Mouse (Mus musculus) thymus, adult 18-20 months (tissue): ENCODE measurements around the gene Nhp2.

Experiments used
- DNase-seq, 2 experiments: peaks; one replicate each; pipeline ENCODE4 v3.0.0; 2022; ENCODE audit warnings: mixed read lengths in 2 of 2

Gene Nhp2

DNA sequence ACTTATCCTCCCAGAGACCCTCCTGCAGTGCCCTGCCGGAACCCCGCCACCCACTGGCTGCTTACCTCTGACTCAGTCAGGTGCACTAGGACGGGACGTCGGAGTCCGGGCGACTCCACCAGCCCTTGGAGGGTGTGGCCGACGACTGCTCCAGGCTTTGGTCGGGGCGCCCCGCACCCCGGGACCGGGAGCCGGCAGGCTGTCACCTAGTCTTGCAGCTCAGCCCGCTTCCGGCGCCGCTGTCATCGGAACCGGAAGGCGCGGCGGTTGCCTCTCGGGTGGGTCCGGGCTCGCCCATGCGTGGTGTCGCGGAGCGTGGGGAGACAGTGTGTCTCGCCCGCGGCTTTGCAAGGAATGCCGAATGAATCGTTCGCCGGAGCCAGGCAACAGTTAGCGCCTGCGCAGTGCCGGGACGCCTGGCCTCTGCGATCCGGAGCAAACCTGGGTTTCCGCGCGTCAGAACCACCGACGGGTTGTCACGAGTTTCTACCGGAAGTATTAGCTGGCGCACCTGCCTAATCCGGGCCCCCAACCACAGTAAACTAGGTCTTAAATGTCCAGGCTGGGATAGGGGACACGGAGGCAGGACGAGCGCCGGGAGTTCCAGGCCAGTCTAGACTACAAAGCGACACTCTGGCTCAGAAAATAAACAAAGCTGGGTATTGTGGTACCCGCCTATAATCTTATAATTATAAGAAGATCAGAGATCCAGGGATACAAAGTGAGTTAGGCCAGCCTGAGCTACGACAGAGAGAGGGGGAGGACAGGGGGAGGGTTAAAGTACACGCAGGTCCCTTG, 16.2 kb downstream of the Nhp2 start, which contains the start of gene Rmnd5b:
Rmnd5b (minus strand) TSS at position 372 of the 798 bp plus-strand sequence.
- DNase-seq: peak; percentile 74 to 85

DNA sequence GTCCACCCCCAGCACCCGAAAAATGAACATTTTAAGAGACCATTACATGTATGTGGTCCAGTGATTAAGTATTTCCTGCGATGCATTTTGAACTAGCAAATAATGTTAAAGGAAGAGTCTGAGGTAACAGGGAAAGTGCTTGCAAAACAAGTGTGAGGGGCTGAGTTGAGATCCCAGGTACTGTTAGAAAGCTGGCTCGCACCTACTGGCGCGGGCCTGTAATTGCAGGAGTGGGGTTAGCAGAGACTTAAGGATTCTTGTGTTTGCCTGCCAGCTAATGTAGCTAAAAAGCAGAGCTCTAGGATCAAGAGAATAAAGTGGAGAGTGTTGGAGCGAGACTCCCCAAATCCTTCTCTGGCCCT, 16.8 kb downstream of the Nhp2 start:
- DNase-seq: peak; percentile 67 to 74

DNA sequence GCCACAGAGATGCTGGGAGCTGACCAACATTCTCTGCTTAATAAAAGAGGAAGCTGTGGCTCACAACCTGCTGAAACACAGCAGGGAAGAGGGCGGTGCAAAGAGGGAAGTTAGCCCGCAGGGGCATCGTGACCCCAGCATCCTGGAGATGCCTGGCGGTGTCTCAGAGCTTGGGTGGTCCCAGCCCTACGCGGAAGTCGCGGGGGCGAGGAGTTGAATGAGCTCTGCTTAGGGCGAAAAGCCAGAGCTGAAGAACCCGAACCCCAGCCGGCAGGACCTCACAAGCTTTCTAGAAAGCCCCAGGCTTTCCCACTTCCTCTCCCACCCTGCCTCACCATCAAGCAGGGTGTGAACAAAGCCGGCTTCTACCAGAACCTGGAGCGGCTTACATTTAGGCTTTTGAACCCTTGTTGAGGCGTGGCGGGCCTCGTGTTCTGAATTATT, 18.5 kb downstream of the Nhp2 start:
- DNase-seq: peak; percentile 66 to 80

DNA sequence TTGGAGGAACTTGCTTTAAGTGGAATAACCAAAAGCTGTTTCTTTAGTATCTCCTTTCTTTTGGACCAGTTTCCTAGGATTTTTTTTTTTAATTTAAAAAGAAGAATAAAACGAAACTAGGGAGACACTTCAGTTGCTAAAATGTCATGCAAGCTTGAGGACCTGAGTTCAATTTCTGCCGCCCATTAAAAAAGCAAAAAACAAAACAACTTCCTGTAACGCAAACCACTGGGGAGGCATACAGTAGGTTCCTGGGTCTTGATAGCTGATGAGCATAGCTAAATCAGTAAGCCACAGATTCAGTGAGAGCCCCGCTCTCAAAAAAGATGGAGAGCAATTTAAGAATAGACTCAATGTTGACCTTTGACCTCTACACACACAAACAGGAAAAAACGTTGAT, 19.0 kb downstream of the Nhp2 start:
- no peak for DNase-seq

DNA sequence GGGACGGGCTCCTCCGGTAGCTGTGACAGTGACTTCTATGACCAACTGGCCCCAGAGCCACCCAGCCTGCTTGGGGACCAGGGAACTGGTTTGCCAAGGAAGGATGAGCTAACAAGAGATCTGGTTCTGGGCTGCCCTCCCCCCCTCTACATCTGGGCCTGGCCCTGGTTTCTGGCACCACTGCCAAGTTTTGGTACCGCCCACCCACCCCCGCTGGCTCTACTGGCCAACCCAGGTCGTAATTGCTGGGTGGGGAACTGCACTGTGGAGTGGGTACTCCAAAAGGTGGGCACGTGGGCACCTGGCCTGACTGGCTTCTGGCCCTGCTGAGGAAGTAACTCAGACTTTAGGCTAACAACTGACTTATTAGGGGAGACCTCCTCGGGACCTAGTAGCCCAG, 21.2 kb downstream of the Nhp2 start:
- DNase-seq: no peak

DNA sequence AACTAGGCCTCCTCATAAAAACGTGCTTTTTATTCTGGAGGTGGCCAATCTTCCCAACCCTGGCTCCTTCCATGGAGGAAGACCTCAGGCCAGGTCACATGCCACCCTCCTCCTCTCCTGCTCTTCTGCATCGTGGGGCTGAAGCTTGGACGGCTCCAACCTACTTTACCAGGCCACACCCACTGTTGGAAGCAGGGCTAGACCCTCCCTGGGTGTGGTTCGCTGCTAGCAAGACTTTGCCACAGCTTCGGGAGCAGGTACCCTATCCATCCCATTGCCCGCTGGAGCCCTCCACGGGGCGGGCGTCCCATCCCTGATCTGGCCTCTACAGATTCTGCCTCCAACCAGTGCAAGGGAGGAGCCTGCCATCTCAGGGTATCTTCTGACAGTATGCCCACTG, 23.7 kb downstream of the Nhp2 start:
- DNase-seq: no peak

DNA sequence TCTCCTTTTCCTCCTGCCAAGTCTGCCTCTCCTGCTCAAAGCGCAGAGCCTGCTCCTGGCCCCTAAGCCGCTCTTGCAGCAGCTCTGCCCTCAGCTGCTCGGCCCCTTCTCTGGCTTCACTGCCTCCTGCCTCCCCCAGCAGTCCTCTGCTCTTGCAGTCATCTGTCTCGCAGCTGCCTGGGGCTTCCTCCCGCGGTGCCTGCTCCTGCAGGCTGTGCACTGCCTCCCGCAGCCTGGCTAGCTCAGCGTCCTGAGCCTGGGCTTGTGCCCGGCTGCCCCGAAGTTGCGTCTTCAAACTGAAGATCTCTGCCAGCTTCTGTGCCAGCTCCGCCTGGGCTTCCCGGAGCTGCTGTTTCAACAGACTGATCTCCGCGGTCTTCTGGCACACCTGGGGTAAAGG, 24.2 kb downstream of the Nhp2 start:
- DNase-seq: peak; percentile 70 to 74

DNA sequence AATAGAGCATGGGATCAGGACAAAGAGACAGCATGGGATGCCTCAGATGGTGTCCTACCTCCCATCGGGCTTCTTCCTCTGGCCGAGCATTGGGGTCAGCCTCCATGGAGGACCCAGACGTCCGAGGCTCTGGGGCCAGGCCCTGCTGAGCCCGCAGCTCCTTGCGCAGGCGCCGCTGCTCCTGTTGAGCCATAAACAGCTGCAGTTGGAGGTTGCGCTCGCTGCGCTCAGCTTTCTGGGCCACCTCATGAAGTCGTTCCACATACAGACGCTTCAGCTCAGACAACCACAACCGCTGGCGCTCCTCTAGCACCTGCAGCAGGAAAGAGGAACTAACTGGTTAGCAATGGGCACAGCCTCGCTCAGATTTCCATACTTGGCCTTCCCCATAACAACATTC, 24.7 kb downstream of the Nhp2 start:
- peak; percentile 80 to 88 for DNase-seq

DNA sequence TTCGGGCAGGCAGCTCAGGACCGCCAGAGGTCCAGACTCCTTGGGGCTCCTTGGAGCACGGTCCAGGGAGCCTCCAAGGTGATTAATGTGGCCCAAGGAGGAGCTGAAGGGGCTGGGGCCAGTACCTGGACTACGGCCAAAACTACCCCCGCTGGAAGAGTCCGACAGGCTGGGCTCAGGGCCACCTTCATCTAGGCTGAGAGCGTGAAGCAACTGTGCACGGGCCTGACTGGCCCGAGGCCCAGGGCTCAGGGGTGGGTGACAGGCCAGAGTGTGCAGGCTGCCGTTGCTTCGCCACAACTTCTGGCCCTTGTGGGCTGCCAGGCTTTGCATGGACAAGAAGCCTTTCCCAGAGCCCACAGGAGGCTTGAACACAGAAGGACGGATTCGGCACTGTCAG, 25.8 kb downstream of the Nhp2 start:
- DNase-seq: no peak

DNA sequence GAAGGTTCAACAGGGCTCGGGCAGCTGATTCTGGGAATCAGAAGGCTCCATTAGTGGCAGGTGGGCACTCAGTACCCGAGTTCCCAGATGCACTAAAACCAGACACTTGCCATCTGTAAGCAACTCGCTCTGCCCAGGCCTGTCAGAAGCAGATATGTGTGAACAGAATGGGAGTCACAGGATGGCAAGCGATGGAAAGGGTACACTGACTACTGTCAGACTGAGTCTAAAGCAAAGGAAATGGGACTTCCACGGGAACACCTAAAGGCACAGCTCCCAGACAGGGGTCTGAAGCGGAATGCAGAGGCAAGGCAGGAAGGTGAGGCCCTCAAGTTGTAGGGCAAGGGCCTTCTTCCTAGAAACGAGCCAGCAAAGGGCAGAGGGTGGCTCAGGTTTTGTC, 26.7 kb downstream of the Nhp2 start:
- no peak for DNase-seq

DNA sequence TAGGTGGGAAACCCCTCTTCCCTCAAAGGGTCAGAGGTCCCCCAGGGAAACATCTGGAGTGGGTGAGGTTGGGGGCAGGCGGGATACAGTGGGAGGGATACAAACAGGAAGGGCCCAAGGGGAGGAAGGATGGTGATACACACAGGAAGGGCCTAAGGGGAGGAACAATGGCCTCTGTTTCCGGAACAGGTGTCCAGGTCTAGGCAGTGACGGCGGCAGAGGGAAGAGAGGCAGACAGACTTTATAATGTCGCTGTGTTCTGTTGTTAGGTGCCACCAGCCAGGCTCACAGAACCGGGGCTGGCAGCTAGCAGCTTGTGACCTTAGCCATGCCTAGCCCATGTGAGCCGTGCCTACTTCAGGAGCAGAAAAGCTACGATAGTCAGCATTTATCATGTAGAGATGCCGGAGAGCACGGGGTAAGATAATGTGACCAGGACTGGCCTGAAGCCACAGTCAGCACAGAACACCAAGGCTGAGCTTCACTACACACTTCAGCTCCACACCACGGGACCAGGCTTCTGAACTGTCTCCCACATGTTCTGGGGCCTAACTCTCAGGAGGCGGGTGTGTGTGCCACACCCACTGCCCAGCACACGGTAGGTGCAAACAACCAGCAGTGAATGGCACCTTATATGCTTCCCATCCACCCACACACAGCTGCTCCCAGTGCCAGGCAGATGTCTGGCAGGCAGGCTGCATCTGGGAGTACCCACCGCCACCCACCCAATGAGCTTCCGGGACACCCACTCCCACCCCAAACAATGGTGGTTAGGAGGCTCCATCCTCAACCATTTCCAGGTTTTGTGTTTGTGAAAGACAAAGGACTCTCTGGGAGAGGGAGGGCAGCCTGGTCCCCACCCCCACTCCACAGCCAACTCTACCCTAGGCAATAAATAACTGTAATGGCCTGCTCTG, 27.5 kb downstream of the Nhp2 start:
- peak in 1 of 2 experiments; percentile 39 for DNase-seq

DNA sequence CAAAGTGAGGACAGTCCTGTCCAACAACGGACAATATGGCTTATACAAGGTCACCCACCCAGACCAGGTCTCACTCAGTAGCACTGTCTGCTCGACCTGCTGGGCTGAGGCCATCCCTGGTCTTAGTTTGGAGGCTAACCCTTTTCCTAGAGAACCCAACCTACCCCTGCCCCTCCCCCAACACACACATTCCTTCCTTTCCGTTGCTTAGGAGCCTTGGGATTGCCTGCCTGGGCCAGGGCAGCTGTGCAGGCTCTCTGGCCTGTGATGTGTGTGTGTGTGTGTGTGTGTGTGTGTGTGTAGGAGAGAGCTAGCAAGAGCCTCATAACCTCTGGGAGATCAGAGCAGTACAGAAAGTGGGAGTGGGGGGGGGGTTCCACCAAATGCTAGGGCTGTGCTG, 29.0 kb downstream of the Nhp2 start:
- no peak for DNase-seq

DNA sequence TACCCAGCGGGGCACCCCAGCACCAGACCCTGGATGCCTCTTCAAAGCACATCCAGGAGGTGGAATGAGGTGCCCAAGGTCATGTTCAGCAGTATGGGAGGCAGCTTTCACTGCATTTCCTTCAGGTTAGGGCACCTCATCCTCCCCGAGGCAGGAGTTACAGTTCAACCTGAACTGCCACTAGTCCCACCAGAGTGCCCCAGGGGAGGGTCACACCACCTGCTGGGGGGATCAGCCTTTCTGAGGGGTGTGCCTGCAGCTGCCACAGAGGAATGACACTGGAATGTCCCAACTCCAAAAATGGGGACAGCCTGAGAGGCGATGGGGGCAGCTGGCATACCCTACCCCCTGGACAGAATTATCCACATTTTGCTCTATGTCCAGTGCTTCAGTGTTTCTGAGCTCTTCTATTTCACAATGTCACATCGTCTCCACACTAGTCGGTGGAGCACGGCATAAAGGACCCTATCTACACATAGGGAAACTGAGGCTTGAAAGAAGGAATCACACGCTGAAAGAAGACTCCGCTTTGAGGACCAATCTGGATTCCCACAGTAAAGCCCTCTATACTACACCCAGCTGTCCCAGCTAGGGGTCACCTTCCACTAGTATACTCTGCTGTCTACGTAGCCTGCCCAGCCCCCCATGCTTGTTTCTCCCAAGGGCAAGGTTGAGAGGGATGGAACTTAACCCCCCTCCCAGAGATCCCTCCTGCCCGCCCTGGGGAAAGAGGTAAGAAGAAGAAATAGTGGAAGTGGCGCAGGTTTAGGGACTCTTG, 29.8 kb downstream of the Nhp2 start:
- no peak for DNase-seq

DNA sequence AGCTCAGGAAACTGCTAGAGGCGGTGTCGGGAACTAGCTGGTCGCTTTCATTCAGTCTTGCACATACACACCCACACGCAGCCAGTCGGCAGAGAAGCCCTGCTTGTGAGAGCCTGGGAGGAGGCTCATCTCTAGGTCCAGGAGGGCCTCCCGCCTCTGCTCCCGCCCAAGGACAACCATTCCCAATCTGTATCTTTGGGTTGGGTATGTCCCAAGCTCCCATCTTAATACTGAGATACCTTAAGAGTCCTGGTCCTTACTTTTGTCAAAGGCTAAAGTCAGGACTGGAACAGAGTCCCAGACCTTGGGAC, 30.3 kb downstream of the Nhp2 start:
- no peak for DNase-seq

DNA sequence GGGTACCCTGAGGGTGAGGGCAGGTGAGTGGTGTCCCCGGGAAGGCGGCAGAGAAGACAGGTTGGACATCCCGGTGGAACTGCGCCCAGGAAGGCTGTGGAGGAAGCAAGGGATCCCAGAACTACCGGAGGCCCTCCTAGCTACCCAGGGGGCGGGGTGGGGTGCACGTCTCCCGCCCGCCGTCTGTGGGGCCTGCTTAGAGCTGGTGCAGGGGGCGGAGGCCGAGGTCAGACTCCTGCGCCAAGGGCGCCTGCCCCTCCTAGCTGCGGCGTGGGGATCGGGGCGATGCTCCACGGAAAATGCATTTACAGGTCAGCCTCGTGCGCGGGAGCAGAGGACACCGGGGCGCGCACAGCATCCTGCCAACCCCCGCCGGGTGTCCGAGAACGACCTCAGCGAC, 30.7 kb downstream of the Nhp2 start:
- DNase-seq: peak in 1 of 2 experiments; percentile 57

DNA sequence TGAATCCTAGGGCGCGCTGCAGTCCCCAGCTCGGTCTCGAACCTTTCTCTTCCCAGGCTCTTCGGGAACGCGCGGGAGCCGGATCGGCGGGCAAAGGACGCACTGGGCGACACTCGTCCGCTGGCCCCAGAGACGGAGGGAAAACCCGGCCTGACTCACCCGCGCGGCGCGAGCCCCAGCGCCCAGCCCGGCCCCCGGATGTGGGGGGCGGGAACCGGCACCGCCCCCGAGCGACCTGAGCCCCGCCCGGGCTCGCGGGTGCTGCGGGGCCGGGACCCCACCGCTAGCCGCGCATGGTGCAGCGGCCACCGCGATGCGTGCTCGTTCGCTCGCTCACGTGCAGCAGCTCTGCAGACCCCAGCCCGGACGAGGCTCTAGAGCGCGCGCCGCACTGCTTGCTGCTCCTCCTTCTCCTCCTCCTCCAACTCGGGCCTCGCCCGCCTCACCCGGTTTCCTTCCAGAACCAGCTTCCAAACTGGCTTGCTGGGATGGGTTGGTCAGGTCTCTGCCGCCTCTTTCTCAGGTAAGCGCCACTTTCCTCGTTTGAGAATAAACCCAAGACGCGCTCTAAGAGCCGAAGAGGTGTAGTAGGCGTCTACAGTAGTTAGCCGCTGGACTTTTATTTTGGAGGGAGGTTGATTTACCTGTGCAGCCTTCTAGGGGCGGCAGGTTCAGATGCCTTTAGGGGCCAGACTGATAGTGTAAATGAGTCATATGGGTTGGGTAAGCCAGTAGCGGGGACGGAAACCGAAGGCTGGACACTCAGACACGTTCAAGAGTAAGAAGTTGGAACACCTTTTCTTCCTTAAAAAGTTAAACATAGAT, 31.4 kb downstream of the Nhp2 start, which contains the start of the genes N4bp3 and D930048N14Rik:
N4bp3 (minus strand) TSS at position 152 of the 825 bp plus-strand sequence.
D930048N14Rik (plus strand) TSS at position 264 of the 825 bp plus-strand sequence.
- DNase-seq: peak; percentile 57 to 62

DNA sequence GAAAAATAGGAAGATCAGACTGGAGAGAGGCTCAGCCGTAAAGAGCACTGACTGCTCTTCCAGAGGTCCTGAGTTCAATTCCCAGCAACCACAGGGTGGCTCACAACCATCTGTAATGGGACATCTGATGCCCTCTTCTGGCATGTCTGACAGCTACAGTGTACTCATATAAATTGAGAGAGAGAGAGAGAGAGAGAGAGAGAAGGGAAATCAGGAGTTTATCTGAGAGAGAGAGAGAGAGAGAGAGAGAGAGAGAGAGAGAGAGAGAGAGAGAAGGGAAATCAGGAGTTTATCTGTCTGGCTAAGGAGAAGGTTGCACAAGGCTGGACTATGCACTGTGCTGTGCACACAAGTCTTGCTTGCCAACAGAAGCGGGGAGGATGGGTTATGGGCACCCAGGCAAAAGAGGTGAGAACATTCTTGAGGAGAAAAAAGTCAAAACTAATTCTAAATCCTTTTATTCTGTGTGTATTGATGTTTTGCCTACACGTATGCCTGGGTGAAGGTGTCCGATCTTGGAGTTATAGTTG, 33.4 kb downstream of the Nhp2 start:
- no peak for DNase-seq

DNA sequence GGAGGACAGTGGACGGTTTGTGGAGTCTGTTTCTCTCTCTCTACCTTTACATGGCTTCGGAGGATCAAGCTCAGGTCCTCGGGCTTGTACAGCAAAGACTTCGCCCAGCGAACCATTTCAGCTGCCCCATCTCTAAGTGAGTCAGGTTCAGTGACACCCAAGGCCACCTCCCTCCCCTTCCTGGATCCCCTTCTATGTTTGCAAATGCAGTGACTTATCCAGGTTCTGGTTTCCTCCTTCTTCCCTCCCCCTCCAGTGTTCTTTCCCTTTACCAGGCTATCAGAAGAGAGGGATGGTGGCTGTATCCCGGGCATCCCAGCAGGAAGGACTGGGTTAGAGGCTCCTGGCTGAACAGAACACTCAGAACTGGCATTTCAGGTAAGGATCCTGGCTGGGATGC, 34.2 kb downstream of the Nhp2 start:
- DNase-seq: no peak

DNA sequence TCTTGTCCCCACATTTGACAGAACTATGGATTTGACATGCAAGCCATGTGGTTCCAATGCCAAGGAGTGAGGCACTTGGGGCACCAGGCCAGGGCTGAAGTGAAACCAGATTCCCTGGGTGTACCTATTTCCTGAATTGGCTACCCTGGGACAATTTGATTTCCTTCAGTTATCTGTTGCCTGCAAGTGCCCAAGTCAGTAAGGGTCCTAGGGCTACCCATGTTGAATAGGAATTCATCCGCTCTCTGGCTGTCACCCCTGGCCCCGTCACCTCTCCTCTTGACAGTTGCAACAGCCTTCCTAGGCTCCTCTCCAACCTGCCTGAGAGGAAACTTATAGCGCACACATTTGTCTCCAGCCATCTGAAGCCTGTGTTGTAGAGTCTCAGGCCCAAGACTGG, 35.4 kb downstream of the Nhp2 start:
- no peak for DNase-seq

DNA sequence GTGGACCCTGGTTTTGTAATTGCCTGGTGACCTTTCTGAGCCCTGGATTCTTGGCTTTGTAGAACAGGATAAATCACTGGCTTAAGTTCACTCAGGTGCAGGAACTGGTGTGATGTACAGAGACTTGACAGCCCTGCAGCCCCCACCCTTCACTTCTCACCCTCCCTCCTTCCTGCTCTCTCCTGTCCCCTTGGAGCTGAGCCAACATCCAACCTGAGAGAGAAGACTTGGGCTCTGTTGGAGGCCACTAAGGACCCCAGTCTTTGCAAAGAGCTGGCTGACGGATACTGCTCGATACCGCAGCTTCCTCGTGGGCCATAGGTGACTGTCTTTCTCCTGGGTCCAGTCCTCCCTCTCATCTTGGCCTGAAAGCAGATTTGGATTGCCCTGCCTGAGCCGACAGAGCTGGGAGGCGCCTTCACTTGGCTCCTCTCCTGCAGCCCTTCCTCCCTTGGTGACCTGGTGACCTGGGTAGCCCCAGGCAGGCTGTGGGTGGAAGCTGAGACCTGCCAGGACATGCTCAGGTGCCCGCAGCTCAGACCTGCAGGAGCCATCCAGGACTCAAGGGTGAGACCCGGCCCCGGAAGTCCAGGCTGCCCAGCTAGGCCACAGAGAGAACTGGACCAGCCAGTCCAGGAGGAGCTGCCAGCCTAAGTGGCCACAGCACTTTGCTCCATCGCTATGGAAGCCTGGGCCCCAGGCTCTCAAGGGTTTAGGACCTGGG, 37.4 kb downstream of the Nhp2 start:
- no peak for DNase-seq

DNA sequence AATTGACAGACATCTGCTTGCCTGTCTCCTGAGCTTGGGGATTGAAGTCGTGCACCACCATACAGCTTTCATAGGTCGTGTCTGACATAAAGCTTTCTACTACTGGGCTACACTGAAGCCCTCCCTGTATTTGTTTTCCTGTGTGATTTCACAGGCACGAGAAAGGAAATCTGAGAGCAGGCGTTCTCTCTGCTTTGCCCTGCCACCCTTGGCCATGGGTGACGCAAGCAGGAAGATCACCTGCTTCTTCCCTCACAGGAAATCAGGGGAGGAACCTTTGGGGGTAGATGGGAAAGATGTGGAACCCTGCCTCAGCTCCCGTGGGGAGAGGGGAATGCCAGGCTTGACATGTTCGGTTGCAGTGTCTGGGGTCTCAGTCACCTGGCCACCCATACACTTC, 38.8 kb downstream of the Nhp2 start:
- no peak for DNase-seq
